Mouse (Mus musculus): Measurements from ENCODE around the gene Atp5g3.
"Not testable (repeated sequence)": the region's sequence is repeated elsewhere in the genome, so short reads cannot be mapped to it uniquely, and the experiment has no call there.

The Atp5g3 gene

GRCm38 (mm10) chr2:73911175-73911700, at the start of gene Atp5g3:
TSS of gene Atp5g3 (minus strand) at chr2:73911326.
- DNase-seq (ENCODE audit: low spot score in 2 of 2): peak; percentile 86 to 88

GRCm38 (mm10) chr2:73958342-73958741, 47.2 kb upstream of the Atp5g3 start:
- DNase-seq (ENCODE audit: low spot score in 2 of 2): no peak

GRCm38 (mm10) chr2:73953612-73954011, 42.5 kb upstream of the Atp5g3 start:
- DNase-seq (ENCODE audit: low spot score in 2 of 2): no peak

GRCm38 (mm10) chr2:73952597-73953219, 41.6 kb upstream of the Atp5g3 start:
- no peak for DNase-seq (ENCODE audit: low spot score in 2 of 2)

- no peak for DNase-seq (ENCODE audit: low spot score in 2 of 2)
Observed at GRCm38 (mm10) chr2:73947360-73947759, 36.2 kb upstream of the Atp5g3 start.

- DNase-seq (ENCODE audit: low spot score in 2 of 2): no peak
Observed at GRCm38 (mm10) chr2:73943735-73944134, 32.6 kb upstream of the Atp5g3 start.

- DNase-seq (ENCODE audit: low spot score in 2 of 2): no peak
Observed at GRCm38 (mm10) chr2:73942844-73943243, 31.7 kb upstream of the Atp5g3 start.

- no peak for DNase-seq (ENCODE audit: low spot score in 2 of 2)
Observed at GRCm38 (mm10) chr2:73941281-73941680, 30.2 kb upstream of the Atp5g3 start.

GRCm38 (mm10) chr2:73940471-73940870, 29.3 kb upstream of the Atp5g3 start:
- DNase-seq (ENCODE audit: low spot score in 2 of 2): no peak

- no peak for DNase-seq (ENCODE audit: low spot score in 2 of 2)
Observed at GRCm38 (mm10) chr2:73938896-73939295, 27.8 kb upstream of the Atp5g3 start.

- no peak for DNase-seq (ENCODE audit: low spot score in 2 of 2)
Observed at GRCm38 (mm10) chr2:73932676-73933313, 21.7 kb upstream of the Atp5g3 start.

- no peak for DNase-seq (ENCODE audit: low spot score in 2 of 2)
Observed at GRCm38 (mm10) chr2:73927711-73928110, 16.6 kb upstream of the Atp5g3 start.

GRCm38 (mm10) chr2:73925539-73925938, 14.4 kb upstream of the Atp5g3 start:
- DNase-seq (ENCODE audit: low spot score in 2 of 2): no peak

- DNase-seq (ENCODE audit: low spot score in 2 of 2): no peak
Observed at GRCm38 (mm10) chr2:73925089-73925488, 14.0 kb upstream of the Atp5g3 start.

GRCm38 (mm10) chr2:73919642-73920041, 8.5 kb upstream of the Atp5g3 start:
- DNase-seq (ENCODE audit: low spot score in 2 of 2): peak in 1 of 2 experiments; percentile 2

- no peak for DNase-seq (ENCODE audit: low spot score in 2 of 2)
Observed at GRCm38 (mm10) chr2:73912264-73912663, 1.1 kb upstream of the Atp5g3 start.

- peak; percentile 6 to 39 for DNase-seq (ENCODE audit: low spot score in 2 of 2)
Observed at GRCm38 (mm10) chr2:73910571-73911174, 453 bp downstream of the Atp5g3 start.

- DNase-seq (ENCODE audit: low spot score in 2 of 2): no peak
Observed at GRCm38 (mm10) chr2:73909116-73909515, 2.0 kb downstream of the Atp5g3 start.

- not testable (repeated sequence) for DNase-seq (ENCODE audit: low spot score in 2 of 2)
Observed at GRCm38 (mm10) chr2:73904679-73905078, 6.4 kb downstream of the Atp5g3 start.

- no peak for DNase-seq (ENCODE audit: low spot score in 2 of 2)
Observed at GRCm38 (mm10) chr2:73903536-73903935, 7.6 kb downstream of the Atp5g3 start.

- not testable (repeated sequence) for DNase-seq (ENCODE audit: low spot score in 2 of 2)
Observed at GRCm38 (mm10) chr2:73902328-73902727, 8.8 kb downstream of the Atp5g3 start.

GRCm38 (mm10) chr2:73901169-73901568, 10.0 kb downstream of the Atp5g3 start:
- no peak for DNase-seq (ENCODE audit: low spot score in 2 of 2)

- DNase-seq (ENCODE audit: low spot score in 2 of 2): no peak
Observed at GRCm38 (mm10) chr2:73900364-73900763, 10.8 kb downstream of the Atp5g3 start.
